Mouse (Mus musculus): ENCODE data around the gene Olfr141. TPM values are rescaled to one million over a fixed set of nuclear protein-coding genes. Genes with fewer than 3 reads are reported as not detected.

Gene Olfr141
- total RNA-seq (2021), result not detected
- long read RNA-seq, experiment 1, result 0 reads
- long read RNA-seq, experiment 2, result 0 reads

- intact Hi-C loops (cut with DNase I), result no loop called here
- no peak for DNase-seq
Measured at GRCm38 (mm10) chr2:86809918-86810317, at the start of gene Olfr141. Gene Olfr141, minus strand, starts transcription at chr2:86810018.

GRCm38 (mm10) chr2:86851596-86851995, 41.8 kb upstream of the Olfr141 start, which contains the start of gene Olfr1095:
Gene Olfr1095, minus strand, starts transcription at chr2:86851696.
- intact Hi-C loops (cut with DNase I), result no loop called here
- DNase-seq, result no peak

GRCm38 (mm10) chr2:86824363-86824762, 14.5 kb upstream of the Olfr141 start, which contains the start of gene Olfr1094:
Gene Olfr1094, plus strand, starts transcription at chr2:86824663.
- no peak for DNase-seq
- intact Hi-C loops (cut with DNase I), result no loop called here

- no peak for DNase-seq
- intact Hi-C loops (cut with DNase I), result no loop called here
Measured at GRCm38 (mm10) chr2:86782179-86782578, 27.6 kb downstream of the Olfr141 start, which contains the start of gene Olfr1093. Gene Olfr1093, plus strand, starts transcription at chr2:86782479.

DNA sequence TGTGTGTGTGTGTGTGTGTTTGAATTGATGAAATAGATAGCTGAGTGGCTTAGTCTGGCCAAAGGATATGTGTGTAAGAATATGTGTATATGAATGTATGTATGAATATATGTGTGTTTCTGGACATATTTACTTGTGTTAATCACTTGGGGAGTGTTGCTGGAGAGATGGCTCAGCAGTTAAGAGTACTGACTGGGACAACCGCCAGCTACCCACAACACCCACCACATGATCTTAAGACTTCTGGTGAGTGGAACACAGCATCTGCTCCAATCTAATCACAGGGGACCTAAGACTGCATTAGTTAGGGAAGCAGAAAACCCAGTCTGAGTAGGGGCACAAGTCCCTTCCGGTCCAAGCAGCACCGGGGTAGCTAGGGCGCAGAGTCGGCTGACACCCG, 48.8 kb downstream of the Olfr141 start:
- intact Hi-C loops (cut with DNase I), result no loop called here
- no peak for DNase-seq

- intact Hi-C loops (cut with DNase I), result no loop called here
- DNase-seq, result no peak
Measured at GRCm38 (mm10) chr2:86758893-86759292, 50.9 kb downstream of the Olfr141 start, which contains the start of gene Olfr1090. Gene Olfr1090, minus strand, starts transcription at chr2:86758993.

Other genes starting within 250 kb of the Olfr141 start
- not detected for gene Olfr1082, start 211.1 kb downstream of the Olfr141 start, total RNA-seq (2021)
- gene Olfr1084, start 170.3 kb downstream of the Olfr141 start, total RNA-seq (2021), result not detected
- not detected for gene Olfr1085, start 148.0 kb downstream of the Olfr141 start, total RNA-seq (2021)
- not detected for gene Olfr1086, start 129.9 kb downstream of the Olfr141 start, total RNA-seq (2021)
- gene Olfr1087, start 111.6 kb downstream of the Olfr141 start, total RNA-seq (2021), result not detected
- gene Olfr1089, start 76.3 kb downstream of the Olfr141 start, total RNA-seq (2021), result not detected
- gene Olfr1090, start 51.0 kb downstream of the Olfr141 start, total RNA-seq (2021), result not detected
- gene Olfr1093, start 27.5 kb downstream of the Olfr141 start, total RNA-seq (2021), result not detected
- gene Olfr1094, start 14.6 kb upstream of the Olfr141 start, total RNA-seq (2021), result not detected
- not detected for gene Olfr1095, start 41.7 kb upstream of the Olfr141 start, total RNA-seq (2021)
- gene Gm13723, start 64.8 kb upstream of the Olfr141 start, total RNA-seq (2021), result not detected
- not detected for gene Olfr1097, start 82.2 kb upstream of the Olfr141 start, total RNA-seq (2021)
- gene Olfr1098, start 114.5 kb upstream of the Olfr141 start, total RNA-seq (2021), result not detected
- not detected for gene Olfr1099, start 150.7 kb upstream of the Olfr141 start, total RNA-seq (2021)
- not detected for gene Olfr1100, start 169.9 kb upstream of the Olfr141 start, total RNA-seq (2021)
- gene Olfr1101, start 181.2 kb upstream of the Olfr141 start, total RNA-seq (2021), result not detected
- not detected for gene Olfr1102, start 188.4 kb upstream of the Olfr141 start, total RNA-seq (2021)
- gene Olfr1104, start 217.1 kb upstream of the Olfr141 start, total RNA-seq (2021), result not detected
- gene Olfr1105, start 226.5 kb upstream of the Olfr141 start, total RNA-seq (2021), result not detected
- gene Olfr1106, start 242.3 kb upstream of the Olfr141 start, total RNA-seq (2021), result not detected